Mouse (Mus musculus) forebrain, postnatal 0 days (tissue): ENCODE data around the gene Rasgef1b. TPM values are rescaled to one million over a fixed set of nuclear protein-coding genes. Genes with fewer than 3 reads are reported as not detected.

Experiments used
- ATAC-seq: fragments of 200-750 bp; cut with Nextera tagmentation; 2 replicates; pipeline ENCODE4 v1.8.0; 2017; ENCODE audit warnings: mild to moderate bottlenecking, moderate library complexity
- DNase-seq: peaks from one replicate; pipeline ENCODE4 v3.0.0-alpha.2; 2015
- H3K27ac ChIP-seq: fragments of 300-500 bp; sonication (generic); 2 replicates; pipeline ENCODE4 v1.5.1; 2014; ENCODE audit warnings: low read depth, mild to moderate bottlenecking, antibody characterized with exemption, low read length, moderate library complexity, mixed read lengths
- H3K27me3 ChIP-seq: fragments of 300-500 bp; sonication (generic); 2 replicates; pipeline ENCODE4 v1.6.1; 2014; ENCODE audit warnings: mild to moderate bottlenecking, low read length, mixed read lengths; ENCODE audit not compliant: insufficient read depth
- H3K36me3 ChIP-seq: fragments of 300-500 bp; sonication (generic); 2 replicates; pipeline ENCODE4 v1.6.1; 2014; ENCODE audit warnings: mild to moderate bottlenecking, moderate library complexity; ENCODE audit not compliant: insufficient read depth
- H3K4me1 ChIP-seq: fragments of 300-500 bp; sonication (generic); 2 replicates; pipeline ENCODE4 v1.6.1; 2014; ENCODE audit warnings: antibody characterized with exemption; ENCODE audit not compliant: insufficient read depth
- H3K4me2 ChIP-seq: fragments of 300-500 bp; sonication (generic); 2 replicates; pipeline ENCODE4 v1.6.1; 2014; ENCODE audit warnings: low read depth, mild to moderate bottlenecking, moderate library complexity
- H3K4me3 ChIP-seq: fragments of 300-500 bp; sonication (generic); 2 replicates; pipeline ENCODE4 v1.5.1; 2014; ENCODE audit warnings: low read depth, low read length, mixed read lengths
- H3K9ac ChIP-seq: fragments of 300-500 bp; sonication (generic); 2 replicates; pipeline ENCODE4 v1.6.1; 2014; ENCODE audit warnings: mild to moderate bottlenecking
- H3K9me3 ChIP-seq: fragments of 300-500 bp; sonication (generic); 2 replicates; pipeline ENCODE4 v1.6.1; 2016; ENCODE audit warnings: low read length
- CTCF ChIP-seq: sonication (generic); IDR thresholded peaks from 2 replicates; pipeline ENCODE4 v1.5.1; 2016; ENCODE audit warnings: antibody characterized with exemption, control low read depth, low read depth
- WGBS: fragments of 180-500 bp; shearing (Covaris S2); extraction: QIAGEN DNeasy Blood & Tissue Kit; methylation state at CpG from one replicate; pipeline ENCODE4 v1.1.7; 2014; 5-methylcytosine and 5-hydroxymethylcytosine counted together
- polyA plus RNA-seq: library from polyadenylated mRNA; unstranded; fragments of >200 nt; fragmentation: Nextera tagmentation; extraction: Ambion mirVana; gene quantifications from 2 replicates; pipeline ENCODE4 v1.2.1, GENCODE M21; 2015
- total RNA-seq: library from RNA; depleted of rRNA; stranded (reverse); fragments of >200 nt; gene quantifications from 2 replicates; pipeline ENCODE4 v1.2.3, GENCODE M21; 2014

Rasgef1b gene
- total and polyA plus RNA-seq, 2 experiments from 2014 or later, result 49.6 to 51.0 TPM

DNA sequence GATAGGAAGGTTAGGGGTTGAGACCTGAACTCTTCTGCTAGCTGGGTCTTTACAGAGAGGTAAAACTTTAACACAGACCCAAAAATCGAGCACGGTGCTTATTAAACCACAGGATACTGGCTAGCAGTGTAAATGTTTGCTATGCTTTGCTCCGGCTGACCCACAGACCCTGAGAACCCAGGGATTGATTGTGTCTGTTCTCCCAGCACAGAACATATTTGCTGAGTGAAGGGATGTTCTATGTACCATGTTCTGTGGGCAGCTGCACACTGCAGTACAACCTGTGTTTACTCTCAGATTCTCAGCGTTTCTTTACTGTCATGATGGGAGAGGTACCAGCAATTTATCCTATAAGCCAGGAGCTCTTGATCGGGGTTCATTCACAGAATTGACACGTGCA, 306.8 kb downstream of the Rasgef1b start:
- no peak for ATAC-seq
- H3K4me1 ChIP-seq, result no peaks in the 10 kb centered on the region

DNA sequence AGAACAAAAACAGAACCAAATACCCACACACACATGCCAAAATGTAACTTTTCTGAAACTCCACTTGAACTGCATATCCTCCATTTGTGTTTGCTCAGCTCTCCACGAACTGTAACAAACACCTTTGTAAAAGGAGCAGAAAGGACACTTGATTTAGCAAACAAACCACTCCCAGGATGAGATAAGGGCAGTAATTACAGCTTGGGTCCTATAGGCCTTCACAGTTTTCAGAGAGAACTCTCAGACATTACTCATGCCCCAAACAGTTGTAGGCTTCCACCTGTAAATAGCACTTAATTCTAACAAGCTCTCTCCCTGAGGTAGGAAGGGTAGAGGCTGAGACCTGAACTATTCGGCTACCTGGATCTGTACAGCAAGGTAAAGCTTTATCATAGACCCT, 309.0 kb downstream of the Rasgef1b start:
- Histone ChIP-seq H3K27me3 (no peaks in the 10 kb centered on the region), H3K9me3 (no peaks in the 10 kb centered on the region), H3K4me2 (no peak overlapping the region), H3K36me3 (no peaks in the 10 kb centered on the region), H3K9ac (no peak overlapping the region), H3K4me1 (no peaks in the 10 kb centered on the region), H3K27ac (no peak overlapping the region), H3K4me3 (no peak overlapping the region)
- ATAC-seq, result no peak
- DNase-seq, result no peak
- 64% methylated on average over 2 of the region's 2 CpGs for WGBS
- no peak for TF ChIP-seq CTCF

More for the DNA sequence above, 306.8 kb downstream of the Rasgef1b start:
- Histone ChIP-seq H3K36me3 (no peaks in the 10 kb centered on the region), H3K27ac (no peak overlapping the region), H3K9ac (no peak overlapping the region), H3K4me3 (no peak overlapping the region), H3K4me2 (no peak overlapping the region), H3K27me3 (no peaks in the 10 kb centered on the region), H3K9me3 (no peaks in the 10 kb centered on the region)
- no peak for DNase-seq
- 87% methylated on average over 6 of the region's 6 CpGs for WGBS
- no peak for TF ChIP-seq CTCF

DNA sequence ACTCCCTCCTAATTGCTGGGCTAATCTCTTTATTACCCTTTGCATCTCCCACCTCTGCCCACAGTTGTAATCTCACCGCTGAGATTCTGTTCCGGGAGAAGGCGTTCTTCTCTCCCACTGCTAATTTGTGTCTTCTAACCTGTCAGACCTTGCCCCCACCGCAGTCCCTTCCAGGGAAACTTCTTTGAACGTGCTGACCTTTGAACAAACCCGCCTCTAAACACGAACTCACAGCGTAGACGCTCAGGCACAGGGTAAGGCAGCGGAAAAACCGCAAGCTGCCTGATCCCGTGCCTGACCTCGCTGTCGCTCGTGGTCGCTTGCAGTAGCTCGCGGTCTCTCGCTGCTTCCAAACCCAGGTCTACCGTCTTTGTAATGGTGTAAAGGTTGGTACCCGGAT, 312.0 kb downstream of the Rasgef1b start:
- Histone ChIP-seq H3K4me2 (no peak overlapping the region), H3K9me3 (no peaks in the 10 kb centered on the region), H3K36me3 (no peaks in the 10 kb centered on the region), H3K27me3 (no peaks in the 10 kb centered on the region), H3K9ac (no peak overlapping the region), H3K27ac (no peak overlapping the region), H3K4me3 (no peak overlapping the region), H3K4me1 (no peaks in the 10 kb centered on the region)
- ATAC-seq (no peak), DNase-seq (no peak)
- 91% methylated on average over 21 of the region's 21 CpGs for WGBS
- no peak for TF ChIP-seq CTCF

DNA sequence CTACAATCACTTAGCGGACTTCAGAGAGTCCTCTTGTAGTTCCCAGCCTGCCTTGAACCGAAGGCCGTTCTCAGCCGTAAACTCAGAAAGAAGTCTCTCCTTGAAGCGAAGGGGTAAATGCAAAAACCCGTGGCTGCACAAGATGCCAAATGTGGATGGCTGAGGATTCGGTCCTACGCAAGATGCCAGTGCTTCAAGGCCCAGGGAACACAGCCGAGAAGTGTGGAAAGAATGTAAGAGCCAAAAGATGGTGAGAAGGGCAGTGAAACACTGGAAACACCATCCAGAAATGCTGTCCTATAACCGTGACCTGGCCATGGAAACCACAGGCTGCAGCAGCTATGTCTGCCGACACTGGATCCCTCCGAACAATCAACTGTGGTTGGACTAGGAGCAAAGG, 313.2 kb downstream of the Rasgef1b start:
- no peaks in the 10 kb centered on the region for H3K4me1 ChIP-seq
- H3K36me3 ChIP-seq, result no peaks in the 10 kb centered on the region
- H3K27me3 ChIP-seq, result no peaks in the 10 kb centered on the region
- no peak for ATAC-seq
- no peak for DNase-seq
- 93% methylated on average over 12 of the region's 12 CpGs for WGBS
- no peak overlapping the region for H3K4me3 ChIP-seq
- no peak for TF ChIP-seq CTCF
- H3K9me3 ChIP-seq, result no peaks in the 10 kb centered on the region
- no peak overlapping the region for H3K4me2 ChIP-seq
- H3K27ac ChIP-seq, result no peak overlapping the region
- no peak overlapping the region for H3K9ac ChIP-seq

DNA sequence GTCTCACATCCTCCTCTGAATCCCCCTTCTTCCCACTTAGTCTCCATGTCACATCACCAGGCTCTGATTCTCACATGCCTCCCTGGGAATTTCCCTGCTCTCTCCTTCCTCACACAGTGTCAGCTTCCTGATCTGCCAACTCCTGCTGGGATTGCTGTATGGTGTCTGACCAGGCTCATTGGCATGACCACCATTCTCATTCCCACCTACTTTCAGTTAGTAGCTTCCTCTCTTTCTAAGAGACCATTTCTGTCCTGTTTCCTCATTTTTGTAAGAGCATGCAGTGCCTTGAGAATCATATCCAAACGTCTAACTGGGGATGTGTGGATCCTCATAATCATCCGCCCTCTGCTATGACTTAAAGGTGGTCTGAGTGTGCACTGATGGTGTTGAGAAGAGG, 313.8 kb downstream of the Rasgef1b start:
- Histone ChIP-seq H3K4me3 (no peak overlapping the region), H3K4me2 (no peak overlapping the region), H3K9ac (no peak overlapping the region), H3K4me1 (no peaks in the 10 kb centered on the region), H3K27ac (no peak overlapping the region), H3K36me3 (no peaks in the 10 kb centered on the region), H3K27me3 (no peaks in the 10 kb centered on the region), H3K9me3 (no peaks in the 10 kb centered on the region)
- 85% methylated on average over 2 of the region's 2 CpGs for WGBS
- TF ChIP-seq CTCF, result no peak
- DNase-seq (no peak), ATAC-seq (no peak)

DNA sequence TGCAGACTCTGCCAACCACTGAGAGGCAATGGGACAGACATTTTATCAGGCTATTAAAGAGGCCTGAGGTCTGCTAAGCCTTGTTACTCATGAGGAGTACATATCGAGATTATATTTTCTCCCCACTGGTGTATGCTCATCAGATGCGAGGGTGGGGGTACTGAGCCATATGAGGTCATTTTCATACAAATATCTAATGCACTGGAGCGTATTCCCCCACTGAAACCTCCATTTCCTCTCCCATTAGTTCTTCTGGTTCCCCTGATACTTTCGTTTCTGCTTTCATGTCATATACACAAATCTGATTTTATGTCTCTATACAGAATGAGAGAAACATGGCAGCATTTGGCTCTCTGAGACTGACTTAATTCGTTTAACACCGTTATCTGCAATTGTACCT, 314.6 kb downstream of the Rasgef1b start:
- no peak for TF ChIP-seq CTCF
- WGBS, result 86% methylated on average over 6 of the region's 6 CpGs
- H3K27me3 ChIP-seq, result no peaks in the 10 kb centered on the region
- ATAC-seq (no peak), DNase-seq (no peak)
- no peak overlapping the region for H3K4me2 ChIP-seq
- H3K36me3 ChIP-seq, result no peaks in the 10 kb centered on the region
- H3K9ac ChIP-seq, result no peak overlapping the region
- H3K9me3 ChIP-seq, result no peaks in the 10 kb centered on the region
- H3K4me1 ChIP-seq, result no peaks in the 10 kb centered on the region
- H3K4me3 ChIP-seq, result no peak overlapping the region
- no peak overlapping the region for H3K27ac ChIP-seq

DNA sequence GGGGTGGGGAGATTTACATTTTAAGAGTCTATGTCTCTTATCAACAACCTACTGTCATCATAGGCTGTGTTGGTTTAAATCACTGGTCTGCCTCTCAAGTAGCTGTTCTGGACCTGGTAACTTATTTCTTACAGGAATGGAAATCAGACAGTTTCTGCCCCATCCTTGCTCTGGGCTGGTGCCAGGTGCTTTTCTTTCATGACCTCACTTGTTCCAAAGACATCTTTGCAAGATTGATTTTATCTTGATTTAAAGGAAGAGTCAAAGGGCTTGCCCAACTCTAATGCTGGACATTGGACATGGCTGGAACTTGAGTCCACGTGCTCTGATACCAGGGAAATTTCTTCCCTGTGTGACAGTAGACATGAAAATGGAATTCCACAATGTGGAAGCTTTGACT, 315.0 kb downstream of the Rasgef1b start:
- H3K36me3 ChIP-seq, result no peaks in the 10 kb centered on the region
- no peak overlapping the region for H3K4me3 ChIP-seq
- ATAC-seq, result no peak
- H3K4me1 ChIP-seq, result no peaks in the 10 kb centered on the region
- TF ChIP-seq CTCF, result no peak
- H3K27ac ChIP-seq, result no peak overlapping the region
- 95% methylated on average over 1 of the region's 1 CpGs for WGBS
- H3K9me3 ChIP-seq, result no peaks in the 10 kb centered on the region
- no peak overlapping the region for H3K4me2 ChIP-seq
- H3K27me3 ChIP-seq, result no peaks in the 10 kb centered on the region
- H3K9ac ChIP-seq, result no peak overlapping the region
- no peak for DNase-seq

DNA sequence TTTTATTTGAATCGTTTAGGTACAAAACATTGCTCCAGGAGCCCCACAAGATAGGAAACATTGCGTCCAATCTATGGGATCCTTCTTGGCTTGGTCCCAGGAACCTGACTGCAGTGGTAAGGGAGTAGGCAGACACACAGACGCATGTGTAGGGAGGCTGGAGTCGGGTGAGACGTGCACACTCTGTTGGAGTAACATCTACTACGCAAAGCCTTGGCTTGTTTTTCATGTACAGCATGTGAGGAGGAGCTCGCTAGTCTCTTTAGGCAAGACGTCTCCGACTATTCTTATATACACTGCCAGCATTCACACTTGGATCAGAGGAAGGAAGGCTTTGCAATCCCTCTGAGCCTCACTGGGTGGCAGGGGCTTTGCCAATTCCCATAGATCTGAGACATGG, 315.5 kb downstream of the Rasgef1b start:
- Histone ChIP-seq H3K4me1 (no peaks in the 10 kb centered on the region), H3K9me3 (no peaks in the 10 kb centered on the region), H3K27ac (no peak overlapping the region), H3K4me2 (no peak overlapping the region), H3K27me3 (no peaks in the 10 kb centered on the region), H3K4me3 (no peak overlapping the region), H3K9ac (no peak overlapping the region), H3K36me3 (no peaks in the 10 kb centered on the region)
- TF ChIP-seq CTCF, result no peak
- ATAC-seq (no peak), DNase-seq (no peak)
- 74% methylated on average over 9 of the region's 9 CpGs for WGBS
